Mouse (Mus musculus) right cerebral cortex, postnatal 10 days (tissue): Measurements from ENCODE around the gene Glce.

Source experiments
- DNase-seq, 2 experiments: peaks; one replicate each; pipeline ENCODE4 v3.0.0; 2021; ENCODE audit warnings: low spot score in 2 of 2

Gene Glce

DNA sequence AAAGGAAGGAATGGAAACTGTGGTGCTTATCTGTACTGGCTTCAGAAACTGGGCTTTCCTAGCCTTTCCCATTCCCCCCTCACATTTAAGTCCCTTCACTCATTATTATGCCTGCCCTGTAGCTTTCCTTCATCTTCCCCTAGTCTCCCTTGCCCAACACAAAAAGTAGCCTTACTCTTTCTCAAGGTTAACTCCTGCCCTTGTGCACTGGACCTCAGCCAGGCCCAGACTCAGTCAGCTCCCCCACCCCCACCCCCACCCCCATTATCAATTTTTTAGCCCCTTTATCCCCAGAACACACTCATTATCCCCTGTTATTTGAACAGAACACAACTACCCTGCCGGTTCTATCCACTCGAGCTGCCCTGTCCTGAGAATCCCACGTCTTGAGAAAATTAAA, 1.0 kb upstream of the Glce start:
- no peak for DNase-seq

DNA sequence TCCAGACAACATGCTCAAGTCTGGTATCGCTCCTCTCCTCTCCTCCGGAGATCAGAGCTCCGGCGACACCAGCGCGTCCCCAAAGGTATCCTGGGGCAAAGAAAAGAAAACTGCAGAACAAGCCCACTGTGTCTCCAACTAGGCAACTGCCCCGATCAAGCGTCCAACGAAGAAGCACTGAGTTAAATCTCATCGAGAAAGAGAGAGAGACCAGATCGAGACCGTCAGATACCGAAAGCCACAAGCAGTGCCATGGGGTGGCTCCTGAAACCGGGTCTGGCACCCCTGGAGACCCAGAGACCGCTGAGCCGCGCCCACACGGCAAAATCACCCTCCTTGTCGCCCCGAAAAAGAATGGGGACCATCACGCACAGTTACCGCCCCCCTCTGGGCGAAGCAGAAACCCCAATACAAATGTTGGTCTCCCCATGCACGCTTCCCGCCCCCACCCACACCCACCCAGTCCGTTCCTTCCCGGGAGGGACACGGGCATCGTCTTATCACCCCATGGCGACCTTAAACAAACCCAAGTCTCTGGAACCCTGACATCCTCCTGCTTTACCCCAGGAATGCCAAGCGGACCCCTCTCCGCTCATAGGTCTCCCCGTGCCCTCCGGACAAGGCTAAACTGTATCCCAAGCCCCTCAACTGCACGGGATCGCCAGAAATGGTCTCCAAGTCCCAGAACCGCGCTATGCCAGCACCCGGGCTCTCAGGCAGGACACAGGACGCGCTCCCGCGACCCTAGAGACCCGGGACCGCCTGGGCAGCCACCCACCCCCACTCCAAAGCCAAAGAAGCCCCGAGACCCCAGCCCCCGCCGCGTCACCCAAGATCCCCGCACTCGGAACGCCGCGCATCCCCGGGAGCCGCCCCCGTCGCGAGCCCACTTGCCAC, 656 bp downstream of the Glce start:
- peak; percentile 47 to 62 for DNase-seq

DNA sequence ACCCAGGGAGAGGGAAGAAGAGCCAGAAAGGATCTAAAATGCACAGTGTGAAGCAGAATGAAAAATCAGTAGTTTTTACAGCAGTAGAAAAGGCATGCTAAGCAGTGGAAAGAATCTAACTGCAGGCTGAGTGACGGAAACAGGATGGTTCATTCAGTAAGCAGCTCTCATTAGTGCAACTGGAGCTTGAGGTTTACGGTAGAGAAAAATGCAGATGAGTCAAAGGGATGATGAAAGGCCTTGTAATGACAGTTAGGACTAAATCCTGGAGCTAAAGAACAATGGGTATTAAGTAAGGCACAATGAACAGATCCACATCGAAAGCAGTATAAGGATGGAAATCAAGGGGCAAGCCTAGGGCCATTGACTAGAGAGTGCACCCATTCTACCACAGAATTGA, 3.7 kb downstream of the Glce start:
- no peak for DNase-seq

DNA sequence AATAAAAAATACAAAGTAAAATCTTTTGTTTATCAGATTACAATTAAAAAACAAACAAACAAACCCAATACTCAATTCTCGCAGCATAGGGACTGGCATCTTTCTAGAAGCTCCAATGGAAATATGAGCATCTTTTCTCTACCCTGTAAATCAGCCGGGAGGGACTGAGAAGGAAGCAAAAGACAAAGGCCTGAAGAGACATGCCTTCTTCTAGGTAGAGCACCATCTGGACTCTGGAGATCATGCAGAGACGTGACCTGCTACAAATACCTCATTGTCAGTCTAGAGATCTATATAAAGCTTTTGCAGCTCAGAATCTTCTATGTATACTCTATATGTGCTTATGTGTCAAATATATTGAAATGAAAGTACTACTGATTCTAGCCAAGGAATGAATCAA, 6.6 kb downstream of the Glce start:
- no peak for DNase-seq

DNA sequence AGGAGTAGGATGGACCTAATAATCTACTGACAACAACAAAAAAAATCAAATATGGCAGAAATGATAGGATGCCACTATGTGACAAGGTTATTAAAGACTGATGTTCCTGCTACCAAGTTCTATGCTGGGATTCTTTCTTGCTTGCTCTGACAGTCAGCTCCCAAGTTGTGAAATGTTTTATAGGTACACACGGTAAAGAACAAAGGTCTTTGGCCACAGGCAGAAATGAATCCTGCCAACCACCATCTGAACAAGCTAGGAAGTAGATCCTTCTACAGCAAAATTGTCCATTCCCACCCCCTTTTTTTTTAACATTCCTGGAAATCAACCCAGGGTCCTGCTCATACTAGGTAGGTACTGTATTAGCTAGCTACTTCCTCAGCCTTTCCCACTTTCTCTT, 25.9 kb downstream of the Glce start:
- DNase-seq: no peak

DNA sequence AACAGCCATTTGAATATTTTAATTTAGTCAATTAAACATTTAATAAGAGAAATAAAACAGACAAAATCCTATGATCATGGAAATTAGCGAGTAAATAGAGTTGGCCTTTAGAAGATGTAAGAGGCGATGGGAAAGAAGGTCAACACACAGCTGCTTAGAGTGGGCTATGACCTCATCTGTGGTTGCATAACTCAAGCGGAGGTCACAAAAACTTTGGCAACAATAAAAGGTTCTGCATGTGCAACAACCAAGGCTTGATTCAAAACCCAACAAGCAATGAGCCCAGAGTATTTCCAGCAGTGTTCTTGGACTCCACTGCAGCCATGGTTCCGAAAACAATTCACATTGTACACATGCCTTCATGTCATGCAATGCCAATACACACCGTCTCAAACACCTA, 30.9 kb downstream of the Glce start:
- no peak for DNase-seq

DNA sequence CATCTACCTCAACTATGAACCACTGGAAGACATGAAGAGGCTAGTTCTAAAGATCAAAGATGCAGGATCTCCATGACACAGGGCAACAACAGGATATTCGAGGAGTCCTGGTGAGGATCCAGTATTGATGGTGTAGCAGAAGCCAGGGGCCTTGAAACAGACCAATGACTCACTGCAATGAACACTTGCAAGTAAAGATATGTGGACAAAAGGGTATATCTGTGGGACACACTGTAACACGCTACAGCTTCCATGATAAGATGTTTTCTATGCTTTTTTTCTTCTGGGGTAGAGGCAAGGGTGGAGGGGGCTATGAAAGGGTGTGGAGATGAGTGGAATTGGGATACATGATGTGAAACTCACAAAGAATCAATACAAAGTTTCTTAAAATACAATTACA, 36.9 kb downstream of the Glce start:
- no peak for DNase-seq

DNA sequence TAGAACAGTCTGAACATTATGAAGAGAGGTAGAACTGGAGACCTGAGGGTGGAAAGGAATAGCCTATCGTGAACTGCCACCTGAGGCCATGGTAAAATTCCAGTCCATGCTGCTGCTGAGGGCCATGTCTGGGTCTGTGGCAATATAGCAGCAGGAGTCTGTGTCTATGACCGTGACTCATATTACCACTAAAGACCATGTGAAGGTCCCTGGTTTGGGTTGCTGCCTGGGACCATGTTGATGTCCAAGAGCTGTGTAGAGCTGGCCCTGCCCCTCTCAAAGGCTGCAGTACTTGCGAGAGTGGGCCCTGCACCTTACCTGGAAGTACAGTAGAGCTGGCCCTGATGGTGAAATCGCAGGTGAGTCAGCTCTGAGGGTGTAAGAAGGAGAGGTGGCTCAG, 37.6 kb downstream of the Glce start:
- DNase-seq: no peak

DNA sequence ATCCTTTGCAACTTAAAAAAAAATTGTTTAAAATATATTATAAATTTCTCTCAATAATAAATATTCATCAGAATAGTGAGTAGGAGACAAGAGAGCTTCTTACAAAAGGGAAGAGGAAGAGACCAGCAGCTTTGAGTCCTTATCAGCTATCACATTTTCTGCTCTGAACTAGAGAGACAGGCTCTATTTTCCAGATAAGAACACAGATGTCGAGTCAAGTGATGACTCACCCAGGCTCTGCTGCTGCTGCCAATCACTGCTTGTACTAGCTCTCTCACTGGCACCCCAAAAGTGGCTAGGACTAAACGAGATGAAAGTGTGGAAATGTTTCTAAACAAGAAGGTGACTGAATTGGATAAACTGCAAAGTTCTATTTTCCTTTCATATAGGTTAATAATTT, 39.5 kb downstream of the Glce start:
- no peak for DNase-seq

DNA sequence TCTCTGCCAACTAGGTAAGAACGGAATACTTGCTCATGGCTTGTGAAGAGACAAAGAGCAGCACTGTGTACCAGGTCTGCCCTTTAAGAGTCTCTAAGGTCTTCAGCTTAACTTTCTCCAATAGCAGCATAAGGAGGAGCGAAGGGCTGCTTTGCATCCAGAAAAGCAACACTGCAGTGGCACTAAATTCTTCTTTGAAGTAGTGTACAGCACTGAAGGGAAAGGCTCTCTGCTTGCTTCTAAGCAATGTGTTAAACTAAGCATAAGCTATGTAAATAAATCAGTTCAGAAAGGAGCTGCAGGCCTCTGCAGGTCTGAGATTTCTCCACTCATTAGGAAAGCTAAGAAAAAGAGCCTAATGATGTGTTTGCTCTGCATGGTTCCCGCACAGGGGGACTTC, 40.9 kb downstream of the Glce start:
- DNase-seq: no peak

DNA sequence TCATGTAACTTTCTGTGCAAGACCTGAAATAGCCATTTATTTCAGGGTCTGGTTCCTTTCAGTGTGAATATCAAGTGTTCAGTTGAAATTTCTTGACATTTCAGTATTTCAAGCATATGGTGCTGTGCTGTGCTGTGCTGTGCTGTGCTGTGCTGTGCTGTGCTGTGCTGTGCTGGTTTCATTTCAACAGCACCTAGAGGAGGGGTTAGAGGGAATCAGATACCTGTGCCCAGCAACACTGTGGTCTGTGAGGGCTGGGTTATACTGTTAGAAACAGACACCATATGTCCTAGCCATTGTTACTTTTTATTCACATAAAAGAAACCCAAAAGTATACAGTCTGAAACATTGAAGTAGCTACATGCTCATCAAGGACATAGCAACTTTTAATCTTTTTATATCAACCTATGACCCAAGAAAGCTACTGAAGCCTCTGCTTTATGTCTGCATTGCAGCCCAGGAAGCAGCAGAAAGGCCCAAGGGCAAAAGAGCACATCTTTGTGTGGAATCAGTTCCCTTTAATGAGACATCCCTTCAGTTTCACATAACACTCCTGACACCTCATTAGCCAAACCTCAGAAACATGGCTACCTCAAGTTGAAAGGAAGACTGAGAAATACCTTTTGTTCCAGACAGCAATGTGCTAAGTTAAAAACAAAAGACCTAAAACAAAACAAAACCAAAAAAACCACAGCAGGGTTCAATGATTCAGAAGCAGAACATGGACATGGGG, 42.3 kb downstream of the Glce start:
- DNase-seq: no peak

DNA sequence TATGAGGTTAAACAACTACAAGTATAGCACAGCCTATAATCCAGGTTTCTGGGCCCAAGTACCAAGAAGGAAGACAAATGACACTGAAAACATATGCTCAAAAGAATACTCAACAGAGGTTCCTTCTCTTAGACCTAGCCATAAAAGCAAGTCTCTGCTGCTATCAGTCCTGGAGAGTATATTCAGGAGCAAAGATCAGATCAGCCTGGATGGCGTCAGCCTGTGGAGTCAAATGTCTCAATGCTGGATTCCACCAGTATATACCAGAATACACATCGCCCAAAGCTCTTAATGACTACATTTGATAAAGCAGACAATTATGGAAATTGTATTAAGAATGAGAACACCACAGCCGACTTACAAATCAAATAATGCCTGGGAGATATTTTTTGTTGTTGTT, 60.2 kb downstream of the Glce start:
- peak in 1 of 2 experiments; percentile 13 for DNase-seq

DNA sequence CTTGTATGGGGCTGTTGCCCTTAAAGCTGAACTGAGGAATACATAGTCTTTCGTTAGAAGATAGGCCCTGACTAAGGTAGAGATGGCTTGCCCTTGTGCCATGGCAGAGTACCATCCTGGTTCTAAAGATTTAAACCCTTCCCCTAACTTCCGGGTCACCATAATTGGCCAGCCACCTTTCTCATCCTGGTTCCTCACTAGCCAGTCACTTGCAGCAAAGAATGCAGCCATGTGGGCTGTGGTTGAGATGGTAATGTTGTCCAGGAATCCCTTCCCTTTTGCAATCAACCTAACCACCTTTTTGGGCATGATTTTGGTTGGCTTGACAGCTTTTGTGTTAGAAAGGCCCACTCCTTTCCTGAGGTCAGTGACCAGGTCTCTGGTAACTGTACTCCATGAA, 62.0 kb downstream of the Glce start:
- DNase-seq: peak in 1 of 2 experiments; percentile 12

DNA sequence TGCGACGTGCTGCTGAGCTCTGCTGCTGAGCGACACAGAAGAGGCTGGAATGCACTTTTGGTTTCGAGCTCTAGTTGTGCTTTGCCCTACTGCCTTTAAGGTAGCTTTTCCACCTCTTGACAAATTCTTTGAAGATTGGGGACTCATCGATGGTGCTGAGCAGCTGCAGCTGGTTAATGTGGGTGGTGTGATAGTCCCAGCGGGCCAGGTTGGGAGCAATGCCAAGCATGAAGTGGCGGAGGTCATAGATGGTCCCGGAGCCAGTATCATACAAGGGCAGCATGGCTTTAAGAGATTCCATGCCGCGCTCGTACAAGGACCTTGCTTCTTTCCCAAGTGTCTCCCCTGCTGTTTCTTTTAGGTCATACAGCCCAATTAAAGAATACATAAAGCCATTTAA, 62.5 kb downstream of the Glce start:
- DNase-seq: peak in 1 of 2 experiments; percentile 14

DNA sequence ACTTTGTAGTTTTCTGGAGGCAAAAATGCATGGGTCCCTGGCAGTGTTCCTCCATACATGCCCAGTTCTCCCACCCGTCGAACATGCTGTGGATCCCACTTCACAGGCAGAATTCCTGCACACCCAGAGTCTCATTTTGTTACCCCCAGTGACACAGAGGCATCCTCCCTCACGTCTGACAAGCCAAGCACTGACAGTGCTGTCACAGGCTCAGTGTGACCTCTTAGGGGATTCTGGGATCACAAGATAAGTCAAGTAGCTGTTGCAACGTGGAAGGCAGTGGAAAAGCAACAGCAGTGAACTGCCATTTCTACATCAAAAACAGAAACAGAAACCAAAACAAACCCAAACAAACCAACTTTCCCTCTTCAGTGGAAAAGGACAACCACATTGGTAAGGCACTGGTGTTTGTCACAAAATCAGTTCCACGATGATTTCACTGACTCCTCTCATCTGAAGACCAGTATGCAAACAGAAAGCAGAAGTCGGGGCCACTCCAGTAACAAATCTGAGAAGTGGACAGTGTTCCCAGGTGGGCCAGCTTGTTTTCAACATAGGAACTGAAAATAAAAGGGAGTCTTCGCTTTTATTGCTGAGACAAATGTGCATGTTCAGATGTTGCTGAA, 64.5 kb downstream of the Glce start:
- DNase-seq: peak in 1 of 2 experiments; percentile 14

DNA sequence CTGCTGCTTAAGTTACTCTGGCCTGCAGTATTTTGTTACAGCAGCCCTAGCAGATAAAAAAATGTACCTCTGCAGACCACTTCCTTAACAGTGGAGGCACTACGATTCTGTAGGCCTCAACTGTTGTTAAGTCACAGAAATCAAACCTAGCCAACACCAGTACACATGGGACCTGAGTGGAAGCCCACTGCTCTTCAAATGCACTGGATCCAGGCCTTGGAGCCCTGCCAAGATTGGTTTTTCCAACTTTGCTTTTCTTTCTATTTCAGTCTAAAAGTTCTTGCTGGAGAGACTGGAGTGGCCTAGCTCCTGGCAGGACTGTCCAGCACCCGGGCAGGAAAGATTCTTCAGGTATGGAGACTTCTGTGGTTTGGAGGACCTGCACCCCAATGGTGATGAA, 66.2 kb downstream of the Glce start:
- DNase-seq: peak in 1 of 2 experiments; percentile 18

DNA sequence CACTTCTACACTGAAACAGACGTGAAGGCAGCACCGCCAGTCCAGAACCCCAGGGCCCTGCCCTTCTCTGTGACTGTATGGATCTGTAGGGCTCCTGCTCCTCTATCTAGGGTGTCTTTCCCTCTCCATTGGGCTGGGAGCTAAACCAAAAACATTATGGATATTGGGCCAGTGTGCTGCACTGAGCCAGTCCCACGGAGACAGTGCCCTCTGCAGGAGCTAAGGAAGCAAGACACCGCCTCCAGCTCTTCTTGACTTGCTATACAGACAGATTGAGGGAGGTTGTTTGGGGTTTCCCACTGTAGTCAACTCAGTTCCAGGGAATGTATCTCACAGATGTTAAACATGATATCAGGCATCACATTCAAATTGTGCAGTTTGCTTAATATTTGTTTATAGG, 71.7 kb downstream of the Glce start:
- peak; percentile 53 to 60 for DNase-seq

DNA sequence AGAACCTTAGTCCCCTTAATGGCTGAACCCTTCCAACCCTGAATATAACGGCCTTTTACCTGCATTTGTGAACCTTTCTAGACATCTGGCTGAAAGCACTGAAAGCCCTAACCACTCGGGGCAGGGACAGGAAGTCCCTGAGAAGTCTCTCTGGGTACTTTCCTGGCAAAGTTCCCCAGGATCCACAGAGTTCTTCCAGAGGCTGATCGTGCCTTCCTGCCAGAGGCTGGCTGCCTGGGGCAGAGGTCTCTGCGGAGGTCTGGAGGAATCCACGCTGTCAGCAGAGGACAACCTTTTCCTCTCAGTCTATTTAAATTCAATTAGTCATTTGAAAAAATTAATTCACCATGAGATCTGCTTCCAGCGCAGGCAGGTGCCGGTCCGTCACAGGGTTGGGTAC, 73.3 kb downstream of the Glce start:
- DNase-seq: no peak

DNA sequence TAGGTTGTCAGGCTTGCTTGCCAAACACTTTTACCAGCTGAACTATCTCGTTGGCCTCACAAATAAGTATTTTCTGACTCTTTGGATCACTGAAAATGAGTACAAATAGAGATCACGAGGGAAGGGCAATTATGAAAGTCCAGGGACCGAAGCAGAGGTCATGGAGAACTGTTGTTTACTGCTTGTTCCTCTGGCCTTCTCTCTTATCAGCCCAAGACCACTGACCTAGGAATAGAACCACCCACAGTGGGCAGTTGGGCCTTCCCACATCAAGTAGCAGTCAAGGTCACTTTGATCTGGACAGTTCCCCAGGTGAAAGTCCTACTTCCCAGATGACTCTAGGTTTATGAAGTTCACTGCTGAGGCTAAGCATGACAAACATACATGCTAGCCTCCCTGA, 80.3 kb downstream of the Glce start:
- DNase-seq: no peak

DNA sequence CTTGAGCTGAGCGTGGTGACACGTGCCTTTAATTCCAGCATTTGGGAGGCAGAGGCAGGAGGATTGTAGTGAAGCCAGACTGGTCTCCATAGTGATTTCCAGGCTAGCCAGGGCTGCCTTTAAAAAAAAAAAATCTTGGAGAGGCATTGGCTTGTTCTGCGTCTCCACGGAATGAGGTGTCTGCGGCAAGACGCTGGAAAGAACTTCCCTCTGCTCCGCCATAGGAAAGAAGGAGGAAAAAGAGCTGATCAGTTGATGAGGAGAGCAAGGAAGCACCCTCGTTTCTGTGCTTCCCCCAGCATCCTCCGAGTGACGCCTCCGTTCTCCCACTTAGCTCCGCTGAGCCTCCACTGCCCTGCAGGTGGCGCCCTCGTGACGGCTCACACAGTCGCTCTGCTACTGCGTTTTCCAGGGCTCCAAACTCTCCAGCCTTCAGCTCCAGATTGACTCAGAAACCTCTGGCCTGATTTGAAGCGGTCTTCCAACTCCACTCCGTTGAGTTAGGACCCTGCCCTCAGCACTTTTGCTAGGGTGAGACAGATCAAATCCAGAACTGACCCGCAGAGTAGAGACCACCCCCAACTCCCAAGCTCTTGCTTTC, 82.3 kb downstream of the Glce start:
- peak; percentile 88 to 94 for DNase-seq

DNA sequence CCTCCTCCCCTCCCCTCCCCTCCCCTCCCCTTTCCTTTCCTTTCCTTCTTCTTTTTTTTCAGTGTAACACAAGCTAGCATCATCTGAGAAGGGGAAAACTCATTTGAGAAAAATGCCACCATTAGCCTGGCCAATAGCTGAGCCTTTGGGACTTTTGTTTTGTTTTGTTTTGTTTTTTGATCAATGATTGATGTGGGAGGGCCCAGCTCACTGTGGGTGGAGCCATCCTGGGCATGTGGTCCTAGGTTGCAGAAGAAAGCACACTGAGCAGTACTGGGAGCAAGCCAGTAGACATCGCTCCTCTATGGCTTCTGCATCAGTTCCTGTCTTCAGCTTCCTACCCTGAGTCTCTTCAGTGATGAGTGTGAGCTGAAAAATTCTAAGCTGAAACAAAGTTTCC, 86.6 kb downstream of the Glce start:
- DNase-seq: no peak

DNA sequence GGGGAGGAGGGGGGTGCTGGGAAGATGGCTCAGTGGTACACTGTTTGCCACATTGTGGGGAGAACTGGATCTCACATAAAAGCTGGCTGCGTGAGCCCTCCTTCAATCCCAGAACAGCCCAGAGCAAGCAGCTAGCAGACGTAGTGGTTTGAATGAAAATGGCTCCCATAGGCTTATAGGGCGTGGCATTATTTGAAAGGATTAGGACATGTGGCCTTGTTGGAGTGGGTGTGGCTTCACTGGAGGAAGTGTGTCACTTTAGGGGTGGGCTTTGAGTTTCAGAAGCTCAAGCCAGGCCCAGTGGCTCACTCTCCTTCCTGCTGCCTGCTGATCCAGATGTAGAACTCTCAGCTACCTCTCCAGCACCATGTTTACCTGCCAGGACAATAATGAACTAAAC, 90.2 kb downstream of the Glce start:
- no peak for DNase-seq
